Mouse (Mus musculus) left cerebral cortex, adult 2 months (tissue): ENCODE results near the gene Drg1. TPM values are rescaled to one million over a fixed set of nuclear protein-coding genes. Genes with fewer than 3 reads are reported as not detected.
"Not testable (repeated sequence)": the region's sequence is repeated elsewhere in the genome, so short reads cannot be mapped to it uniquely, and the experiment has no call there.

Source experiments
- DNase-seq, 2 experiments: peaks; one replicate each; pipeline ENCODE4 v3.0.0; 2021 to 2022; ENCODE audit warnings: low spot score in 2 of 2, mixed read lengths in 1 of 2; ENCODE audit errors: extremely low spot score in 1 of 2
- H3K27ac ChIP-seq: fragments of 200-600 bp; 2 replicates; pipeline ENCODE4 v1.8.1; 2022
- H3K4me3 ChIP-seq: fragments of 200-600 bp; 2 replicates; pipeline ENCODE4 v1.8.1; 2022
- CTCF ChIP-seq: fragments of 200-600 bp; IDR thresholded peaks from 2 replicates; pipeline ENCODE4 v1.8.1; 2022; ENCODE audit warnings: antibody characterized with exemption, mild to moderate bottlenecking, moderate library complexity
- intact Hi-C: fragments of 180-260 bp; cut with DNase I; formaldehyde crosslinking; loops from one replicate; pipeline ENCODE4 v1.15.1; 2025
- total RNA-seq, 2 experiments: library from RNA; stranded (reverse); gene quantifications; 2 replicates each; pipeline ENCODE4 v1.2.3; 2021

Drg1 gene
- total RNA-seq, 2 experiments from 2014 or later, result 79.5 to 92.1 TPM

- peak; percentile 40 to 55 for DNase-seq
- intact Hi-C loops, result loop anchor here (1.0 kb wide), 1 partner anchor 87 kb away; no protein-coding TSS in a partner anchor
- H3K27ac ChIP-seq, result no peak overlapping the region
- no peak for TF ChIP-seq CTCF
- H3K4me3 ChIP-seq, result peak overlapping the region; percentile 34
Measured at GRCm38 (mm10) chr11:3202781-3203441, 63.3 kb downstream of the Drg1 start.

GRCm38 (mm10) chr11:3202231-3202701 is 63.9 kb downstream of the Drg1 start, which contains the start of gene Eif4enif1:
Gene Eif4enif1, plus strand, starts transcription at chr11:3202392.
- intact Hi-C loops, result loop anchor here (1.0 kb wide), 1 partner anchor 88 kb away; no protein-coding TSS in a partner anchor
- Histone ChIP-seq H3K27ac (peak within 1 kb of the TSS; percentile 62), H3K4me3 (peak within 1 kb of the TSS; percentile 34)
- TF ChIP-seq CTCF, result no peak
- peak; percentile 88 to 89 for DNase-seq

- intact Hi-C loops, result loop anchor here (1.0 kb wide), 1 partner anchor 89 kb away; no protein-coding TSS in a partner anchor
- DNase-seq, result no peak
- no peak overlapping the region for H3K27ac ChIP-seq
- H3K4me3 ChIP-seq, result peak overlapping the region; percentile 25
- no peak for TF ChIP-seq CTCF
Measured at GRCm38 (mm10) chr11:3201326-3202230, 64.6 kb downstream of the Drg1 start.

GRCm38 (mm10) chr11:3200636-3201035 is 65.6 kb downstream of the Drg1 start:
- H3K27ac ChIP-seq, H3K4me3 ChIP-seq, intact Hi-C loops, DNase-seq: not testable (repeated sequence)

GRCm38 (mm10) chr11:3193363-3193762 is 72.9 kb downstream of the Drg1 start, which contains the start of gene Sfi1:
Gene Sfi1, minus strand, starts transcription at chr11:3193463.
- no peak for DNase-seq
- intact Hi-C loops, result no loop called here
- no peak within 1 kb of the TSS for H3K27ac ChIP-seq
- H3K4me3 ChIP-seq, result no peak within 1 kb of the TSS
- TF ChIP-seq CTCF, result no peak

- H3K4me3 ChIP-seq, DNase-seq, H3K27ac ChIP-seq, intact Hi-C loops: not testable (repeated sequence)
Measured at GRCm38 (mm10) chr11:3182707-3183106, 83.5 kb downstream of the Drg1 start.

- DNase-seq, H3K4me3 ChIP-seq, H3K27ac ChIP-seq, intact Hi-C loops: not testable (repeated sequence)
Measured at GRCm38 (mm10) chr11:3181971-3182370, 84.2 kb downstream of the Drg1 start.

- intact Hi-C loops, H3K27ac ChIP-seq, H3K4me3 ChIP-seq: not testable (repeated sequence)
- DNase-seq, result peak; percentile 78
Measured at GRCm38 (mm10) chr11:3181250-3181649, 85.0 kb downstream of the Drg1 start.

GRCm38 (mm10) chr11:3180510-3181160 is 85.6 kb downstream of the Drg1 start:
- intact Hi-C loops, H3K27ac ChIP-seq, H3K4me3 ChIP-seq, DNase-seq: not testable (repeated sequence)

- H3K27ac ChIP-seq, H3K4me3 ChIP-seq, intact Hi-C loops: not testable (repeated sequence)
- peak; percentile 32 to 40 for DNase-seq
Measured at GRCm38 (mm10) chr11:3179726-3180092, 86.5 kb downstream of the Drg1 start.

GRCm38 (mm10) chr11:3178968-3179725 is 87.1 kb downstream of the Drg1 start:
- intact Hi-C loops, H3K27ac ChIP-seq, H3K4me3 ChIP-seq: not testable (repeated sequence)
- DNase-seq, result peak in 1 of 2 experiments; percentile 32

- H3K27ac ChIP-seq, H3K4me3 ChIP-seq, intact Hi-C loops: not testable (repeated sequence)
- peak; percentile 76 to 77 for DNase-seq
Measured at GRCm38 (mm10) chr11:3173425-3174318, 92.5 kb downstream of the Drg1 start.

- intact Hi-C loops, H3K4me3 ChIP-seq, DNase-seq, H3K27ac ChIP-seq: not testable (repeated sequence)
Measured at GRCm38 (mm10) chr11:3172526-3172925, 93.7 kb downstream of the Drg1 start.

GRCm38 (mm10) chr11:3171931-3172330 is 94.3 kb downstream of the Drg1 start:
- peak; percentile 45 to 67 for DNase-seq
- H3K4me3 ChIP-seq, H3K27ac ChIP-seq, intact Hi-C loops: not testable (repeated sequence)

- DNase-seq, result peak; percentile 43 to 47
- H3K27ac ChIP-seq, intact Hi-C loops, H3K4me3 ChIP-seq: not testable (repeated sequence)
Measured at GRCm38 (mm10) chr11:3169042-3169441, 97.2 kb downstream of the Drg1 start.
